Mouse (Mus musculus): ENCODE measurements around the gene Rps15a.

Gene Rps15a

GRCm38 (mm10) chr7:118113541-118114297 is 2.3 kb downstream of the Rps15a start:
- DNase-seq, result no peak

- no peak for DNase-seq
Measured at GRCm38 (mm10) chr7:118111128-118111527, 4.9 kb downstream of the Rps15a start.

- no peak for DNase-seq
Measured at GRCm38 (mm10) chr7:118107671-118108070, 8.3 kb downstream of the Rps15a start.

GRCm38 (mm10) chr7:118104458-118105052 is 11.4 kb downstream of the Rps15a start:
- no peak for DNase-seq

- DNase-seq, result no peak
Measured at GRCm38 (mm10) chr7:118103462-118104379, 12.3 kb downstream of the Rps15a start.

GRCm38 (mm10) chr7:118102678-118103461 is 13.1 kb downstream of the Rps15a start:
- no peak for DNase-seq

GRCm38 (mm10) chr7:118102231-118102630 is 13.8 kb downstream of the Rps15a start:
- peak; percentile 39 to 42 for DNase-seq

- DNase-seq, result no peak
Measured at GRCm38 (mm10) chr7:118097615-118098014, 18.4 kb downstream of the Rps15a start.

GRCm38 (mm10) chr7:118079987-118080386 is 36.0 kb downstream of the Rps15a start:
- no peak for DNase-seq

GRCm38 (mm10) chr7:118079097-118079496 is 36.9 kb downstream of the Rps15a start:
- no peak for DNase-seq

- DNase-seq, result no peak
Measured at GRCm38 (mm10) chr7:118067261-118067660, 48.7 kb downstream of the Rps15a start.

- no peak for DNase-seq
Measured at GRCm38 (mm10) chr7:118056300-118056699, 59.7 kb downstream of the Rps15a start.

Measured in cerebellum, adult 18-20 months (tissue).